Mouse (Mus musculus): ENCODE measurements around the gene Btf3.

Gene Btf3

GRCm38 (mm10) chr13:98279686-98280085, 37.1 kb downstream of the Btf3 start, which contains the start of gene Gm21976:
Gm21976 (plus strand) TSS chr13:98279887.
- in situ Hi-C loops (cut with MboI; ENCODE audit: low sequenced_read_pairs), result no loop called here

- in situ Hi-C loops (cut with MboI; ENCODE audit: low sequenced_read_pairs), result no loop called here
These were observed 39.3 kb downstream of the Btf3 start for GRCm38 (mm10) chr13:98277501-98277900.

DNA sequence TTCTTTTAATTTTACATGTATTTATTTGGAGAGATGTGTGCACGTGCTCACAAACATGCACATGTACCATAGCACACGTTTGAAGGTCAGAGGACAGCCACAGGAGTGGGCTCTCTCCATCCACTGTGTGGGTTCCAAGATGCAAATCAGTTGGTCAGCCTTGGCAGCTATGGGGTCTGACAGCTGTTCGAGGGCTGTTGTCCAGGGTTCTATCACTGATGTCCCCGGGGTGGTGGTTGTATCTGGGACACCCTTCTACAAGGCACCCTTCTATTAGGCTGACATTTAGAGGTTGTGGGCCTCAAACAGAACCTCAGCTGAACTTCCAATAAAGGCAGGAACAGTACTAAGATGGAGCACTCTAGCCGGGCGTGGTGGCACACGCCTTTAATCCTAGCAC, 40.6 kb downstream of the Btf3 start:
- in situ Hi-C loops (cut with MboI; ENCODE audit: low sequenced_read_pairs), result no loop called here

- in situ Hi-C loops (cut with MboI; ENCODE audit: low sequenced_read_pairs), result no loop called here
These were observed 41.2 kb downstream of the Btf3 start for GRCm38 (mm10) chr13:98275646-98276045.

GRCm38 (mm10) chr13:98274023-98274422, 42.8 kb downstream of the Btf3 start:
- in situ Hi-C loops (cut with MboI; ENCODE audit: low sequenced_read_pairs), result no loop called here

- in situ Hi-C loops (cut with MboI; ENCODE audit: low sequenced_read_pairs), result no loop called here
These were observed 52.7 kb downstream of the Btf3 start for GRCm38 (mm10) chr13:98264111-98264510.

GRCm38 (mm10) chr13:98263458-98263987, 53.3 kb downstream of the Btf3 start:
- in situ Hi-C loops (cut with MboI; ENCODE audit: low sequenced_read_pairs), result no loop called here

DNA sequence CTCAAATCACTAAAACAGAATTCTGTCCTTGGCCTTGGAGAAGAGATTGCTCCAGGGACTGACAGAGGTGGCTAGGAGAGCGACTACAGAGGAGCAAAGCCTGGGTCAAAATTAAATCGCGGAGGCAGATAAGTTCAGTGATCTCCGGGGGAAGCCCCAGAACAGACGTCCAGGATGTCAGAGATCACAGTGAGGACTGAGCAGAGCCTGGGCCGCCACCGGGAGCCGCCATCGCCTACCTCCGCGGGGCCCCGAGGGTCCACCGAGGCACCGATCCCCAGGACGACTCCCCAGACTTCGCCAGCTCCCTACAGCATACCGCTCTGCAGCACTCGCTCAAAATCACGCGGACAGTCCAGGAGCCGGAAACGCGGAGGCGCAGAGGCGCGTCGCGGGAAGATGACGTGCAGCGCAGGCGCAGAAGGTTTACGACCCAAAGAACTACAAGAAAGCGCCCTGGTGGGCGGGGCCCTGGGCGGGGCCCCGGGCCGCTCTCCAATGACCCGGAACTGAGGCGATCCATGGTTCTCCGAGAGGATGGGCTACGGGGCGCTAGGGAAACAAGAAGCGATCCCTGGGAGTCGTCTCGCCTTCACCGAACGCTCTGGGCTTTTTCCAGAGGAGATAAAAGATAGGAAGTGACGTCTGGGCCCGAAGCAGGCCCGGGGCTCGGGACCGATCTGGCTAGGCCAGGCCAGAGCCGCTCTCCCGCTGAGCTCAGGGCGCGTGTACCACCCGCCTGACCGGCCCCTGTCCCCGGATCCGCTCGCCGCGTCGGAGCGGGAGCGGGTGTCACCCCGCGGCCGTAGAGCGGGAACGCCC, 54.0 kb downstream of the Btf3 start, which contains the start of the genes Utp15 and Ankra2:
TSS of gene Utp15 (minus strand) at position 406 of the 822 bp plus-strand sequence.
TSS of gene Ankra2 (plus strand) at position 439 of the 822 bp plus-strand sequence.
- in situ Hi-C loops (cut with MboI; ENCODE audit: low sequenced_read_pairs), result no loop called here
